Mouse (Mus musculus) spleen, adult 2 months (tissue): ENCODE results near the gene Myl12a. TPM values are rescaled to one million over a fixed set of nuclear protein-coding genes. Genes with fewer than 3 reads are reported as not detected.

ENCODE experiments used
- DNase-seq, 2 experiments: peaks; one replicate each; pipeline versions ENCODE4 v3.0.0 to v3.0.0-alpha.2; 2012 to 2021; ENCODE audit warnings: low spot score in 2 of 2, low read depth in 1 of 2
- H3K27ac ChIP-seq: fragments of 200-500 bp; 2 replicates; pipeline ENCODE4 v1.5.1; 2012; ENCODE audit warnings: low read length, inconsistent platforms; ENCODE audit not compliant: insufficient read depth
- H3K27me3 ChIP-seq: fragments of 200-500 bp; 2 replicates; pipeline ENCODE4 v1.6.1; 2012; ENCODE audit warnings: mild to moderate bottlenecking, moderate library complexity, low read length, inconsistent platforms; ENCODE audit not compliant: control insufficient read depth, insufficient read depth
- H3K36me3 ChIP-seq: fragments of 200-500 bp; 2 replicates; pipeline ENCODE4 v1.6.1; 2012; ENCODE audit warnings: mild to moderate bottlenecking, low read length, inconsistent platforms; ENCODE audit not compliant: control insufficient read depth, insufficient read depth
- H3K4me1 ChIP-seq: fragments of 200-500 bp; 2 replicates; pipeline ENCODE4 v1.6.1; 2011; ENCODE audit warnings: inconsistent platforms; ENCODE audit not compliant: control insufficient read depth, insufficient read depth, insufficient read length
- H3K4me3 ChIP-seq: fragments of 200-500 bp; 2 replicates; pipeline ENCODE4 v1.5.1; 2011; ENCODE audit warnings: mild to moderate bottlenecking, inconsistent platforms; ENCODE audit not compliant: insufficient read depth, insufficient read length; ENCODE audit errors: extremely low read depth
- CTCF ChIP-seq: fragments of 200-500 bp; IDR thresholded peaks from 2 replicates; pipeline ENCODE4 v1.5.1; 2011; ENCODE audit warnings: mild to moderate bottlenecking, inconsistent platforms; ENCODE audit not compliant: insufficient read depth, insufficient read length, insufficient replicate concordance; ENCODE audit errors: extremely low read depth
- POLR2A ChIP-seq: fragments of 200-500 bp; IDR thresholded peaks from 2 replicates; pipeline ENCODE4 v1.6.1; 2011; ENCODE audit warnings: low read depth, low read length, inconsistent platforms
- WGBS: fragments of 180-500 bp; shearing (Covaris S2); methylation state at CpG from one replicate; pipeline ENCODE4 v1.1.7; 2018; 5-methylcytosine and 5-hydroxymethylcytosine counted together
- polyA plus RNA-seq: library from polyadenylated mRNA; depleted of rRNA; stranded (reverse); fragments of >200 nt; gene quantifications from 2 replicates; pipeline ENCODE4 v1.2.3, GENCODE M21; 2012

The Myl12a gene
- polyA plus RNA-seq, 1 experiment, result 53.0 TPM

GRCm38 (mm10) chr17:70990403-70991303, 12.0 kb downstream of the Myl12a start:
- Histone ChIP-seq H3K27me3 (no peaks in the 10 kb centered on the region), H3K4me3 (peak overlapping the region; percentile 94), H3K36me3 (peaks cover 16% of the 10 kb centered on the region), H3K4me1 (peaks cover 25% of the 10 kb centered on the region), H3K27ac (peak overlapping the region; percentile 96)
- TF ChIP-seq CTCF, result no peak
- peak; percentile 91 for TF ChIP-seq POLR2A
- DNase-seq, result peak in 1 of 2 experiments; percentile 90
- 1% methylated on average over 66 of the region's 70 CpGs for WGBS

GRCm38 (mm10) chr17:70989991-70990390, 12.7 kb downstream of the Myl12a start:
- WGBS, result under 1% methylated on average over 24 of the region's 24 CpGs
- H3K36me3 ChIP-seq, result peaks cover 15% of the 10 kb centered on the region
- no peak for TF ChIP-seq POLR2A
- no peak for TF ChIP-seq CTCF

GRCm38 (mm10) chr17:70989430-70989829, 13.2 kb downstream of the Myl12a start:
- peaks cover 14% of the 10 kb centered on the region for H3K36me3 ChIP-seq
- H3K27ac ChIP-seq, result peak overlapping the region; percentile 93; the same call in 1 of the 2 replicates
- WGBS, result 14% methylated on average over 8 of the region's 8 CpGs

More at GRCm38 (mm10) chr17:70989991-70990390, 12.7 kb downstream of the Myl12a start:
- H3K27me3 ChIP-seq, result no peaks in the 10 kb centered on the region
- DNase-seq, result peak in 1 of 2 experiments; percentile 70
- H3K27ac ChIP-seq, result peak overlapping the region; percentile 93
- H3K4me3 ChIP-seq, result peak overlapping the region; percentile 94
- H3K4me1 ChIP-seq, result peaks cover 28% of the 10 kb centered on the region

GRCm38 (mm10) chr17:70988337-70988767, 14.3 kb downstream of the Myl12a start:
- no peak overlapping the region for H3K4me3 ChIP-seq
- DNase-seq, result no peak
- WGBS, result 94% methylated on average over 12 of the region's 12 CpGs

More at GRCm38 (mm10) chr17:70989430-70989829, 13.2 kb downstream of the Myl12a start:
- H3K27me3 ChIP-seq, result no peaks in the 10 kb centered on the region
- TF ChIP-seq POLR2A (no peak), CTCF (no peak)
- peaks cover 28% of the 10 kb centered on the region for H3K4me1 ChIP-seq
- H3K4me3 ChIP-seq, result peak overlapping the region; percentile 94
- no peak for DNase-seq

GRCm38 (mm10) chr17:70986831-70987660, 15.6 kb downstream of the Myl12a start:
- Histone ChIP-seq H3K4me1 (peaks cover 28% of the 10 kb centered on the region), H3K36me3 (peaks cover 8% of the 10 kb centered on the region)
- WGBS, result 51% methylated on average over 15 of the region's 15 CpGs

More at GRCm38 (mm10) chr17:70988337-70988767, 14.3 kb downstream of the Myl12a start:
- H3K27ac ChIP-seq, result no peak overlapping the region
- peaks cover 8% of the 10 kb centered on the region; the same call in 1 of the 2 replicates for H3K36me3 ChIP-seq
- H3K4me1 ChIP-seq, result peaks cover 28% of the 10 kb centered on the region
- TF ChIP-seq POLR2A, result no peak
- no peak for TF ChIP-seq CTCF
- no peaks in the 10 kb centered on the region for H3K27me3 ChIP-seq

GRCm38 (mm10) chr17:70986355-70986740, 16.3 kb downstream of the Myl12a start:
- Histone ChIP-seq H3K27me3 (no peaks in the 10 kb centered on the region), H3K4me3 (no peak overlapping the region), H3K4me1 (peaks cover 24% of the 10 kb centered on the region), H3K27ac (peak overlapping the region; percentile 27; the same call in 1 of the 2 replicates), H3K36me3 (peaks cover 11% of the 10 kb centered on the region)
- DNase-seq, result no peak
- WGBS, result 58% methylated on average over 6 of the region's 6 CpGs
- TF ChIP-seq POLR2A (no peak), CTCF (no peak)

More at GRCm38 (mm10) chr17:70986831-70987660, 15.6 kb downstream of the Myl12a start:
- H3K27me3 ChIP-seq, result no peaks in the 10 kb centered on the region
- no peak overlapping the region for H3K4me3 ChIP-seq
- DNase-seq, result no peak
- H3K27ac ChIP-seq, result peak overlapping the region; percentile 37; the same call in 1 of the 2 replicates
- TF ChIP-seq CTCF, result no peak
- TF ChIP-seq POLR2A, result no peak
